Mouse (Mus musculus) 416B (cell line): Measurements from ENCODE around the gene Ncor2.

Experiments used
- DNase-seq: peaks from one replicate; pipeline ENCODE4 v3.0.0; 2011; ENCODE audit warnings: low read depth

Gene Ncor2

DNA sequence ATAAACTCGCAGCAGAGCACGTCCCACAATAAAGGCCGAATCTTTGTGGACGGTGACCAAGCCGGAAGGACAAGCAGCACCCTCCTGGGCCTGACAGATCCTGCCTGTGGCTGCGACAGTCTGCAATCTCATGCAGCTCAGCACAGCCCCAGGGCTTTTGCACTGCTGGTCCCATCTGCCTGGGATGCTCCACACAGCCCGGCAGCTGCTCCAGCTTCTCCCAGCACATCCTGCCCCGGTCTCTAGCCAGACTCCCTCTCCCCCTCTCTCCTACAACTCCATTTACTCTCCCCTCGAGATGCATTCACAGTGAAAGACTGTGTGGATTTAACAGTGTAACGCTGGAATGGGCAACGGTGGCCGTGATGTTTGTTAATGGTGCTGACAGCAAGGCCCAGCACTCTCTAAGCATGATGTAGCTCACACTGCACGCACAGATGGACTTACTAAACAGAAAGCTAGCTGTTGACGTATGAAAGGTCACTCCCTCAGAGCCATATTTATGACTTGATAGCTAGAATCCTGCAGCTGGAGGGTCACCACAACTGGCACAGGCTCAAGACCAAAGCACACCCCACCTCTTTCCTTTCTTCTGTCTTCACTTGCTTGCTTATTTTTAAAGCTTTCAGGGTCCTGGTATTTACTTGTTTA lies 83.4 kb downstream of the Ncor2 start:
- no peak for DNase-seq

DNA sequence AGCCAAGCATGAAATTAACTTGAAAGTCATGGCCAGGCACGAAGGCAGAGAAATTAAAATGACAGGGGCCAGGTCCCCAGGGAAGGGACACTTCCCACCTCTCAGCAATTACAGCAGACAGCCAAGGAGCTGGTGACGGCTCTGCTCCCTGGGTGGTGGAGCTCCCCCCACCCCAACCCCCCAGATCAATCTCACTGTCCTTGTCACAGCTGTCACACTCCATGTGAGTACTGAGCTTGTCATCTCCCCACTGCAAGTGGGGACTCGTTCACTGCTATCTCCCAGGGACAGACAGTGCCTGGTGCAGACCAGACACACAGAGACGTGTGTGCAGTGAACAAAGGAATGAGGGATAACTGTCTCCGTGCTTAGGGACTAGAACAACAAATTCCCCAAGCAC lies 85.2 kb downstream of the Ncor2 start:
- DNase-seq: no peak

DNA sequence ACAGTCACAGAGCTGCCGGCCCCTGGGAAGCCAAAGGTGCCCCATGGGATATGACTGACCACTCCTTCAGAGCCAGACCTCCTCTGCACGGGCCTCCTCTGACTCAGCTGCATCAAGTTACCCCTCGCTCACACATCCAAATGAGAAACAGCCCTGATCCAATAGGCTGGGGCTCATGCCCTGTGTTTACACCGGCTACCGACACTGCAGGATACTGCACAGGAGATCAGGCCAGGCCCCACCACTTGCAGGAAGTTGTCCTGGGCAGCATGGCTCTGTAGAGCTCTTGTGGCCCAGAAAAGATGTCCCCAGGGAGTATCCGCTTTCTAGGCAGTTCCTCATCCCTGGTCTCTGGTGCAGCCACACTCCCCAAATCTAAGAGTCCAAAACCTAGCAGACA lies 90.9 kb downstream of the Ncor2 start:
- no peak for DNase-seq

DNA sequence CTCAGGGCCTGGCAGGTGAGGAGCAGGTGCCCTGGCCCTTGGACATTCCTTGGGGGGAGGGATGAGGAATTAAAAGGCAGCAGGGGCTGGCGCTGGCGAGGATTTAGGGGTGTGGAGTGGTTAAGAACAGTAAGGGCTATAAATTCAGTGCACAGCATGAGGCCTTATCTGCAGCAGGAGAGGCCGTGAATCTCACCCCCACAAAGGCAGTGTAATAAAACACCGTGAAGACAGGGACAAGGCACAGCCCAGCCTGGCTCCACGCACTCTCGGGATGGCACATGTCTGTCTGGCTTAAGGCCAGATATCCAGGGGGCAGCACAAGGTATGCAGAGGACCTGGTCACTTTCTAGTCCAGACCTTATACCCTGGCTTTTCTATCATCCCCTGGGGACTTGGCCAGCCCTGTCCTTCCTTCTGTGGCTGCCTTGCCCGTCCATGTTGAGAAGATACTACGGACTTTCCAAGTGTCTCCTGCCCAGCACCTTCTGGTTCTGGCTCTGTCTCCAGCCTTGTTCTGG lies 93.9 kb downstream of the Ncor2 start:
- no peak for DNase-seq

DNA sequence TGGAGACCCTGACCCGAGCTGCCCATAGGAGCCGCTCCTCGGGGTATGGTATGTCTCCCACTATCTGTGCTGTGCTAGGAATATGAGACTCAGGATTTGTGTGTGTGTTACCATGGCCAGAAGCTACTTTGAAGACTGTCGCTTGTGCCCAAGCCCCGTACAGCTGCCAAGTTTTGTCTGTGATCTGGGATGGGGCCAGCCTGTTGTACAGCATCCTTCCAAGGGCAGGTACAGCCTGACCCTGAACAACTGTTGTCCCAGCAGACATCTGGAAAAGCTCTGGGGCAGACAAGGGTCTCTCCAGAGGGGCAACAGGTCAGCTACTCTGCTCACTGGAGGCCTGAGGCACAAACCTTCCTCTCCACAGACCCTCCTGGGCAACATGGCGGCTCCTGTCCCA lies 95.3 kb downstream of the Ncor2 start:
- no peak for DNase-seq

DNA sequence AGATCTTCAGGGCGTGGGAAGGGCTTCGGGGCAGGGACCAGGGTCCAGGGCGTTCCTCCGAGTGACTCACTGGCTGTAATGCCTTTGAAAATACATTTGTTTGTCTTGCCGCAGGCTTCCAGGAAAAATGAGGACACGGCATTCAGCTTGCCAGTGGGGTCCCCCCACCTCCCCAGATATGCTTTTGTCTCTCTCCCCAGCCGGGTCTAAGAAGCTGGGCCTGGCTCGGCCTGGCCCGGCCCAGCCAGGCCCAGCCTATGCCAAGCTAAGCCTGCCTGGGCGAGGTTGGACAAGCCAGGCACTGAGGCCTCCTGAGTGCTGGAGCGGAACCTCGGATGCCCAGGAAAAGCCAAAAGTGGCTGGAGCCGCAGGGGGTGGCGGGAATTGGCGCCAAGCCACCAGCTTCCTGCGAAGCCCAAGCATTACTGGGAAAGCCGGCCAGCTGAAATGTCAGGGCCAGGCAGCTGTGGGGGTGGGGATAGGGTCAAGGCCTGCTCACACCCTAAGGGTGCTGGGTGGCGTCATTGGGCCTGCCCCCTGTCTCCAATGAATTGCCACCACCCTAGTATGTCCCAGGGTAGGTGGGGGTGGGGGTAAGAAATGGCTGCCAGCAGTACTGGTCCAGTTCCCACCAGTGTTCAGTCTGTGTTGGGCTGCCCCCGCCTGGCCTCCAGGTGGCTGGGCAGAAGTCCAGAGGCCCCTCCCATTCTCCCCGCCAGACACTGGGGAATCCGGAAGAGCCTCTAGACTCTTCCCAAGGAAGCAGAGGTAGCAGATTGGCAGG lies 97.5 kb downstream of the Ncor2 start:
- DNase-seq: no peak

DNA sequence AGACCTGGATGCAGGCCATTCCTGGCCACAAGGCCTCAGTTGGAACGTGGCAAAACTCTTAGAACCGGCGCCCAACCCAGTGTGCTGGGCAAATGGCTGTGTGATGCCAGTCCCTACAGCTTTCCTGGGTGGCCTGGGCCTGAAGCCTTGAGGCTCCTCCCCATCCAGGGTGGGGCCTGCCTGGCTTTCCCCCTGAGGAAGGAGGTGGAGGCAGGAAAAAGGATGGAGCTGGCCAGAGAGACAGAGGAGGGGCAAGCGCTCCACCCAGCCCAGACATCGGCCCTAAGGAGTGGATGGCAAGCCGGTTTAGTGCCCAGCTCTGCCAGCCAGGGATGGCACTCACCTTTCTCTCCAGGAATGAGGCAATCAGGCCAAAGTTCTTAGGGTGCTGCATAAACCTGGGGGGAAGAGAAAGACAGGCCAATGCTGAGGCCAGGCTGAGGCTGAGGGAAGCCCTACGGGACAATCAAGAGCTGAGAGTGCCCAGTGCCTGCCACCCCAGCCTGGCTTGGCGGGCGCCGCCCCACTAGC lies 98.2 kb downstream of the Ncor2 start:
- no peak for DNase-seq

DNA sequence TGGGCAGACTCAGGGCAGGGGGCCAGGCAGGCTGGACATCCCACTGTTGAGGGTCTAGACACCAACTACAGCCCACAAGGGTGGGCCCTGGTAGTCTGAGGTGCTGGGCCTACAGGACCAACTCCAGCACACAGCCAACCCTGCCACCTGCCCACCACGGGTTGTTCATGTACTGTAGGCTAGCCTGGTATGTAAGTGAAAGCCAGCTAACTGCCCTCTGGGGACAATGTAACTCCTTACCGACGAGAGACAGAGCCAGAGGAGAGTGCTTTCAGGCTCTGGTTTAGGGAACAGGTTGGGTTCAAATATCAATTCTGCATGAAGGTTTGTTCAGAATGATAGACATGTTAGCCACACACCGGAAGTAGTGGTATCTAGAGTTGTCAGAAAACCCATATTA lies 98.7 kb downstream of the Ncor2 start:
- no peak for DNase-seq

DNA sequence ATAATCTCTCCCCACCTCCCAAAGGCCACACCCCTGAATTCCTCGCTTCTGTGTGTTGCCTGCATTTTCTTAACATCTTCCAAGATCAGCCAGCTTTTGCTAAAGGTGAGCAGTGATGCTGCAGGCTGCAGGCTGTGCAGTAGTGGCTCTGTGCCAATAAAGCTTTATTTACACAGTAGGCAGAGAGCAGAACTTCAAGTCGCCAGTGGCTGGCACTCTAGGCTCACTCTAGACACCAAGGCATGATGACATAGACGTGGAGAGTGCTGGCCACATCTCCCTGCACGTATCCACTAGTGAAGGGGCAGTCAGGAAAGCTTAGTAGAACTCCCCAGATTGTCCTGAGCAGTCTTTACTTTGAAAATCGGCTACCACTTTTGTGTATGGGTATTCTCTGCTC lies 100.8 kb downstream of the Ncor2 start:
- DNase-seq: peak; percentile 26

DNA sequence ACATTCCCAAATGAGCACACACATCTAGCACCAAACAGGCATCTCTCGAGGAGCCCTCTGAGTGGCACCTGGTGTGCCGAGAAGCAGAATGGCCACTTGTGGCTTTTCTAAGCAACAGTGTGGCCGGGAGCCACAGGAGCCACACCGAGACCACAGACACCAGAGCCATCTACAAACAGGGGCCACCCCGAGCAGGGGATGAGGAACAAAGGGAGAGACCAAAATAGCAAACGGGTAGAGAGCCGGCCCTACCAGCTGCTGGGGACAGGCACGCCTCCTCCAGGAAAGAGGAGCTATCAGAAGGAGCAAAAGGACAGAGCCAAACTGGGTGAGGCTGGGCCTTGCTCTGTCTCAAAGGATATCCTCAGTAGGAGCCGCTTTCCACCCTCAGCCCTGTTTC lies 102.8 kb downstream of the Ncor2 start:
- peak; percentile 59 for DNase-seq

DNA sequence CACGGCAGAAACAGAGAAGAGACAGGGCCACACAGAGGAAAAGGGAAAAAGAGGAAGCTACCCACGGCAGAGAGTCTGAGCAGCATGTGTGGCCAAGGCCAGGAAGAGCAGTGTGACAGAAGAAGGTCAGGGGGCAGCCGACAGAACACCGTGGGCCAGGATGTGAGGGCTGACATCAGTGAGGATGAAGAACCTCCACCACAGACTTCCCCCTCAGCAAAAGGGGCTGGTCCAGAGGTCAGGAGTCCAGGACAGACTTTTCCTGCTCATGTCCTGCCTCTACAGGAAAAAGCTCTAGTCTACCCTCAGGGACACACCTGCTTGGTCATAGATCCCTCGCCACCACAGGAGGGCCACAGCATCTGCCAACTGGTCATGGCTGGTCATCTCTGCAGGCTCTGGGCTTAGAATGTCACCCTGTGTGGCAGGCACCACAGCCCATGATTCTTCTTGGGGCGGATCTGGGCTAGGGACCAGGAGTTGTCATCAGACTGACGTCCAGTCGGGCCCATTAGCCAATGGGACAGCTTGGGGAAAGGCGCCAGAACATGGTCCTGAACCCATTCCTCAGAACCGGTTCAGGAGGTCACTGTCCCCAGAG lies 104.3 kb downstream of the Ncor2 start:
- DNase-seq: peak; percentile 89

DNA sequence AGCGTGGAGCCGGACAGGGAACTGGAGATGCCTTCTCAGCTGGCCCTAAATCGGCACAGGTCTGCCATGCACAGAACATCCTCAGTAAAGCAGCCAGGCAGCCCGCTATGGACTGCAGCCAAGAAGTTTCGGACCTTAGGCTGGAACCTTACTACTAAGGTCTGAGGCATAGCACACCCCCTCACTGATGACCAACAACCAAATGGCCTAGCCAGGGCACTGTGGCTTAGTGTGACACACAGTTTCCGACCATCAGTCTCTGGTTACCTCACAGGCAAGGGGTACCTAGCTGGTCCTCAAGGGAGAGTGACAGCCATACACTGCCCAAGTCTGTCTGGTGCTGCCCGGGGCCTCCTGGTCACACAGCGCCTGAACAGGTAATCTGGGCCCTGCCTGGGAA lies 105.1 kb downstream of the Ncor2 start:
- DNase-seq: peak; percentile 77

DNA sequence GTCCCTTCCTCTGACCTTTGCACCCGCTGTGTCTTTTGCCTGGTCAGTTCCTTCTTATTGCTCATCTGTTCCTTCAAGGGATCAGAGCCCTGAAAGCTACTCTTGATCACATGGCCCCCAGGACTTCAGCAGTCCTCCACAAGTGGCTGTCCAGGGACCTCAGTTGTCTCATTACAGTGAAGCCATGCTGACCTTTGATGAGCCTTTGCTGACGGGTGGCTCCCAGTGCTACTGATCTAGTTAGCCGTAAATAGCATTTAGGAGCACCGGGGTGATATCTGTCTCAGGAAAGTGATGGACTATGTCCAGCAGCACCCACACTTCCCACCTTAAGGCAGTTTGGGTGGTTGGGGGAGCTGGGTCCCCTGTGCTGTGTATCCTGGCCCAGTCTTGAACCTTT lies 105.7 kb downstream of the Ncor2 start:
- DNase-seq: no peak

DNA sequence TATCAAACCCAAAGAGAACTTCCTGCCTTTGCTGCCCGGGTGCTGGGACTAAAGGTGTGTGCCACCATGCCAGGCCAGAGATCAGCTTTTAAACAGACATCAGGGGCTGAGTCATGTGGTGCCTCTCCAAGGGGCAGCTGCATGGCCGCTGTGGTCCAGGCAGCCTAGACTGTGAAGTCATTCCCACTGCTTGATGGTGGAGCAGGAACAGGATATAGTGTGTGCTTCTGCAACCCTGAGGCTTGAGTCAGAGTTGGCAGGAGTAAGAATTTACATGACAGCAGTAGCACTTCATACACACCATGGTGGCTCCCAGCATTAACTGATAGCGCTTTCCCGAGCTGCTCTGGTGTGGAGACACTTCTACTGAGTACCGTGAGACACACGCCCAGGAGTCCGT lies 106.6 kb downstream of the Ncor2 start:
- peak; percentile 92 for DNase-seq

DNA sequence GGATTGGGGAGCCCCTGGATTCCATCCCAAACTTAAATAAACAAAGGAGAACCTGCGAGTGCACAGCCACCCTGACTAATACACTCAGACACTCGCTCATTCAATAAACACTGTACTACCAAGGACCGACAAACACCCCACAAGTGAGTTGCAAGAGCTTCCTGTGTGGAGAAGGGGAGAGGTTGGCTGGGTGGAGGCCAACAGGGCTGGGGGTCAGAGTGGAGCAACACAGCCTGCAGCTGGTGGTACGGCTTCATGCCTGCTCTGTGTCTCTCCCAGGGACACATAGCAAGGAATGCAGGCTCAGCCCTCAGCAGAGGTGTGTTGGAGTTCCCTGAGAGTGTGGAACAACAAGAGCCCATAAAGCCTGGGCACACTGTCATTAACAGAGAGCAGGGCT lies 107.1 kb downstream of the Ncor2 start:
- DNase-seq: peak; percentile 82

DNA sequence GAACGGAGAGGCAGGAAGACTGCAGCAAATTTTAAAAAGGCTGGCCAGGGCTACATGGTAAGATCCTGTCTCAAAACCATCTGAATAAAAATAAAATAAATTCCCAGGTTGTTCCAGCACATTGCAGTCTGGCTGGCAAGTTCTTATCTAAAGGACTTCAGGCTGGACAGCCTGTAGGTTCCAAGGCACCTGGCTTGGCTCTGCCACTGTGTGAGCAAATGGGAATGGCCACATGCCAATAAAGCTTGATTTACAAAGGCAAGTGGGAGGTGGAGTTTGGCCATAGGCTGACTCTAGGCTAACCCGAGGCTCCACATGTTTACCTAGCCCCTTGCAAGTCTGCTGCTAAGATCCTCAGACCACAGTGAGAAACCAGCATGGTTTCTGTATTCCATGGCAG lies 108.6 kb downstream of the Ncor2 start:
- DNase-seq: no peak

DNA sequence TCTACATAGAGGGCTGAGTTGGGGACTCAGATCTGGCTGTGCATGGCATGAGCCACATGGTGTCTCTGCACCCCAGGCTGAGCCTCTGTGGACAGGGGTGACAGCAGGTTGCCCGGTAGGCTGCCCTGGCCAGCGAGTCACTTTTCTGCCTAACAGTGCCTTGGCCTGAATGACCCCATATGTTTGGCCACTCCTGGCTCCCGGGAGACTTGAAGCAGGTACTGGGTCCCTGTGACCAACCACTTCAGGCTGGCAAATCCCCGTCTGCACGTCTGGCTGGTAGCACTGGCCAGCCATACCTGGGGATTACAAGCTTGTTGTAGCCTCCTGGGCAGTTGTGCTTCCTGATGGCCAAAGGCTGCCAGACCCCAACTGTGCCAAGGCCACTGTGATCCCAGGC lies 109.1 kb downstream of the Ncor2 start:
- no peak for DNase-seq

DNA sequence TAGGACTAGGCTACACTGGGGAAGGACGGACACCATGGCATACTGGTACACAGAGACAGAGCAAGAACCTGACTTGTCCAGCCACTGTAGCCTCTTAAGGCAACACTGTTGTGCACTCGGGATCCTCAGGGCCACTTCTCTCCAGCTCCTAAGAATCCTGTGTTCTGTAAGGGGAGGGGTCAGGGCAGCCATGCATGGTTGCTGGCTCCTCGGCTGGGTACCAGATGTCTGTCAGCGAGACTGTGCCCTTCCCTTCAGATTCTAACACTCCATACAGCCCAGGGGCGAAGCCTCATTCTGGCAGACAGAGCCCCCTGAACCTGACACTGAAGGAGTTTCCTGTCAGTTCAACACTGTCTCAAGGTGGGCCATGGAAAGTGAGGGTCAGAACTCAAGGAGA lies 109.6 kb downstream of the Ncor2 start:
- no peak for DNase-seq

DNA sequence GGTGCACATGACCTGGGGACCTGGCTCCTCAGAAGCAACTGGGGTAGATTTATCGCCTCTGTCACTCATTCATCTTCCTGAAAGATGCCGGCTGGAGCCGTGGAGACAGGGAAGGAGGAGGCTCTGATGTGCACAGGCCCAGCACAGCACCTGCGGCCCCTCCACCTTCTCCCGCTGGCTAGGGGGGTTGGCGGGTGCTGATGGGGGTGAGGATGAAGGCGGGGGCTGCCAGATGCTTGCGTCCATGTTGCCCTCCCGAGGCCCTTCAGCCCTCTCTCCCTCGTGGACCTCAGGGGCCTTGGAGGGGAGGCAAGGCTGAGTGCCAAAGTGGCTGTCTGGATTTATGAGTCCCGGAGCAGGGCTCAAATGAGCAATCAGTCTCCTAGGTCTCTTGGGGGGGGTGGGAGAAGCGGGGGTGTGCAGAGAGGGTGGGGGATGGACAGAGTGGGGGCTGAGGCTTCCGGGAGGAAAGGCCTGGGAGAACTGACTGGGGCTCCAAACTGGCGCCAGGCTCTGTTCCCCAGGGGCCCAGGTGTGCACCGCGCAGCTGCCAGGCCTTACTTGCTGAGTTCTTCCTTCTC lies 110.6 kb downstream of the Ncor2 start:
- no peak for DNase-seq

DNA sequence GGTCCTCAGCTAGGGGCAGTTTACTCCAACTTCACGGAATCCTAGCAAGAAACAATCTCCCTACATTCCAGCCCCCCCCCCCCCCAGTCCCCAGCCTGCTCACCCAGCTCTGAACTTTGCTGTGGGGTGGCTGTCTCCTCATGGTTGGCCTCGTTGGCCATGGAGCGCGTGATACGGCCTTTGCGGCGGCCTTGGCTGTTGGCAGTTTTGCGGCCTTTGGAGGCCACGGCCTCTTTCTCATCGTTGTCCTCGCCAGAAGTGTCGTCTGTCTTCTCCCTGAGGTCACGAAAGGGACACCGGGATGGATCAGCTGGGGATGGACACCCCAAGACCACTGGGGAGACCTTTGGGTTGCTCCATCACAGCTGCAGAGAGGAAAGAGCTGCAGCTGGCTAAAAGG lies 111.3 kb downstream of the Ncor2 start:
- DNase-seq: no peak

DNA sequence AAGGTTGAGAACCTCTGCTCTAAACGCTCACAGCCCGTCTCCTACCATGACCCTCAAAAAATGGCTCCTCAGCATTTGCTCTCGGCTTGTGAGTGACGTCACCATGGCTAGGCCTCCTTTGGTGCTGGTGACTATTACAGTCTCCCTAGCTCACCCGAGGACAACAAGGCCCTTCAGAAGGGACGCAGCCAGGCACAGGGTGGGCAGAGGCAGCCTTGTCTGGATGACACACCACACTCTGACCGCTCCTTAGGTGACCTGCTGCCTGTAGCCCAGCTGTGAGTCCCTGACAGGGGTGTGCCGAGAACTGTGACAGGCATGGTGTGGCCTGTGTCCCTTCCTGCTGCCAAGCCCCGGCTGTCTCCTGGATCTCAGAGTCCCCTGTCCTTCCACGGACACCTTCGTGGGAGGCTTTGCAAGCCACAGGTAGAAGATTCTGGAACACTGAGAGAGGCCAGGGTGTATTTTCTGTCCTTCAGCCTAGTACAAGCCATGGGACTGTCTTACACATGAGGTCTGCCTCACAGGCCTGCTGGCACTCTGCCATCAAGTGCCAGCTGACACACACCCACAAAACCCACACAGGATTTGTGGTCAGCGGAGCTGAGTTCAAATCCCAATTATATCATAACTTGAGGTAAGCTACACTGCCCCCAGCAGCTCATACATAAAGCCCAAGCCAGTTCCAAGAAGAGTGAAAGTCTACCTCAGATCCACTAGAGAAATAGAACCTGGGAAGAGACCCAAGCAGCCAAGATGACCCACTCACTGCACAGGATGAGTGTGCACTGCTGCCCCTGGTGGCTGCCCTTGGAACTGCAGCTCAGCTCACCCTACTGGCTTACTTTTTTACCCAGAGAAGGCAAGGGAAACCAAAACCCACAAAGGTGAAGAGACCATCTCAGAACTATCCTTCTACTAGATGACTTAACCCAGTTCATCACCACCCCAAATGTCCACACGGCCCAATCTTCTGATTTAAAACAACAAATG lies 112.2 kb downstream of the Ncor2 start:
- peak; percentile 79 for DNase-seq
